Mouse (Mus musculus): ENCODE data around the gene Lef1. TPM values are rescaled to one million over a fixed set of nuclear protein-coding genes. Genes with fewer than 3 reads are reported as not detected.

Lef1 gene
- total RNA-seq, 1 experiment: 11.1 TPM

DNA sequence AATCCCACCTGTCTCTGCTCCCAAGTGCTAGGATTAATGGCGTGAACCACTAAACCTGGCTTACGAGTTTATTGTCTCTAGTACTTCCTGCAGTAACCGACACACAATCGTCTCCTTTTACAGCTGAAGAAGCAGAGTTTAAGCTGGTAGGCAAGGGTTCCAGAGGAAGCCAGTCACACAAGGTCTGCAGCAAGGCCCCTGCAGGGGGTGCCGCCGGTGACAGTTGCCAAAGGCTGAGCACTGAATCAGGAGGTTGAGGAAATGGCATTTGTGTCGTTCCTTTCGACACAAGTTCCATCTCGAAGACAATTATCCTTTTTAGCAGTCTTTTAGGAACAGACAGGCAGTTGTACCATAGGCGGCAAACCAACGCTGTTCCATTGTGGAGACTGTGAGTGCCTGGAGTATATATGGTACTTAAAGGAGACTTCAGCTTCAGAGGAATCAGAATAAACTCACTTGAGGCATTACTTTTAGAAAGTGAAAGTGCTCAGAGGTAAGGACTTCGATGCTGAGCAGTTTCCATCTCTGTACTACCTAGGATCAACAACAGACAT, 49.0 kb downstream of the Lef1 start:
- Histone ChIP-seq H3K36me3 (ENCODE audit: control insufficient read depth, insufficient read depth, low read length, poor library complexity, severe bottlenecking) (no peaks in the 10 kb centered on the region; the same call in 1 of the 2 replicates), H3K4me3 (ENCODE audit: insufficient read depth in 1 of 2, low read depth in 1 of 2, low read length in 2 of 2, poor library complexity in 1 of 2, severe bottlenecking in 1 of 2) (no peak overlapping the region), H3K4me1 (ENCODE audit: control insufficient read depth in 2 of 2, insufficient read depth in 2 of 2, low read length in 2 of 2, poor library complexity in 1 of 2) (peaks cover 0 to 9% of the 10 kb centered on the region in 2 experiments; a peak in 2 of 4 replicates), H3K27ac (ENCODE audit: insufficient read depth, low read depth, low read length, poor library complexity, severe bottlenecking) (no peak overlapping the region), H3K9me3 (ENCODE audit: control insufficient read depth, insufficient read depth, low read depth, low read length) (no peaks in the 10 kb centered on the region), H3K9ac (ENCODE audit: insufficient read depth, low read depth, low read length, poor library complexity, severe bottlenecking) (no peak overlapping the region)
- no peak for DNase-seq (ENCODE audit: low read depth, low spot score)
- TF ChIP-seq MAFK (IDR thresholded peaks at IDR 0.05; ENCODE audit: insufficient read depth, low read depth, low read length) (no peak), ZNF384 (IDR thresholded peaks at IDR 0.05; ENCODE audit: low read depth, low read length) (no peak), HCFC1 (IDR thresholded peaks at IDR 0.05; ENCODE audit: borderline replicate concordance, insufficient read depth, low read length) (no peak), CHD2 (IDR thresholded peaks at IDR 0.05; ENCODE audit: low read depth, low read length) (no peak), ZC3H11A (IDR thresholded peaks at IDR 0.05; ENCODE audit: borderline replicate concordance, low read depth, low read length) (no peak)
- in situ Hi-C loops (cut with MboI; ENCODE audit: low sequenced_read_pairs in 2 of 2, unreplicated experiment in 2 of 2): no loop called here

DNA sequence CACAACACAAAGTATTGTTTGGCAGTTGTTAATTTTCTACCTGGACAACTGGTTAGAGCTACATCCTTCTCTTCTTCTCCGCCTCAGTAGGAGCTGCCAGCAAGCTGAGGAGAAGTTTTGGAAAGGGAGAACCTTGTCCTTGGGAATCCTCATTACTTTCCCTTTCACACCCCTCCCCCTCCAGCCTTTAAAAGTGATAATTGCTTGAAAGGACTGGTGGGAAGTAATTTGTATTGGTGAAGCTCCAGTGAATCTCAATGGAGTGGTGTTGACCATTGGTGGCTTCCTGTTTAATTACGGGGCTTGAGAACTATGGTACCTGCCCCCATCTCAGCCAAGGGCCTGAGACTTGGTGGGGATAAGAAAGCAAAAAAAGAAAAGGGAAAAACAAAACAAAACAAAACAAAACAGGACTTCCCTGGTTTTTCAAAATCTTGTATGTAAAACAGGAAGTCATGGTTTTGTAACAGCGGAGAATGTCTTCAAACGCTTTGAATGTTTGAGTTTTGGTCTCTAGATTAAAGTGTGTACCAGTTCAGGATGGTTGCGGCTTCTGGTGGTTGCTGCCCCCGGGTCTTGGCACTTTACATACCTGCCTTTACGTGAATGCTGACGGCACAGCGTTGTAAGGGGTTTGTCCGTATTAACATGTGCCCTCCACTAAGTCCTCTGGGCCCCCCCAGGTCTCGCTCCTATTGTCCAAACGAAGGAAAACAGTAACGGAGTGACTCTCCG, 49.8 kb downstream of the Lef1 start:
- Histone ChIP-seq H3K4me3 (ENCODE audit: insufficient read depth in 1 of 2, low read depth in 1 of 2, low read length in 2 of 2, poor library complexity in 1 of 2, severe bottlenecking in 1 of 2) (no peak overlapping the region), H3K27ac (ENCODE audit: insufficient read depth, low read depth, low read length, poor library complexity, severe bottlenecking) (no peak overlapping the region), H3K9ac (ENCODE audit: insufficient read depth, low read depth, low read length, poor library complexity, severe bottlenecking) (no peak overlapping the region), H3K9me3 (ENCODE audit: control insufficient read depth, insufficient read depth, low read depth, low read length) (no peaks in the 10 kb centered on the region), H3K4me1 (ENCODE audit: control insufficient read depth in 2 of 2, insufficient read depth in 2 of 2, low read length in 2 of 2, poor library complexity in 1 of 2) (peaks cover 0 to 9% of the 10 kb centered on the region in 2 experiments; a peak in 2 of 4 replicates), H3K36me3 (ENCODE audit: control insufficient read depth, insufficient read depth, low read length, poor library complexity, severe bottlenecking) (no peaks in the 10 kb centered on the region; the same call in 1 of the 2 replicates)
- DNase-seq (ENCODE audit: low read depth, low spot score): no peak
- no peak for TF ChIP-seq MAFK (IDR thresholded peaks at IDR 0.05; ENCODE audit: insufficient read depth, low read depth, low read length)
- TF ChIP-seq CHD2 (IDR thresholded peaks at IDR 0.05; ENCODE audit: low read depth, low read length): no peak
- no peak for TF ChIP-seq HCFC1 (IDR thresholded peaks at IDR 0.05; ENCODE audit: borderline replicate concordance, insufficient read depth, low read length)
- TF ChIP-seq ZC3H11A (IDR thresholded peaks at IDR 0.05; ENCODE audit: borderline replicate concordance, low read depth, low read length): no peak
- no peak for TF ChIP-seq ZNF384 (IDR thresholded peaks at IDR 0.05; ENCODE audit: low read depth, low read length)
- in situ Hi-C loops (cut with MboI; ENCODE audit: low sequenced_read_pairs in 2 of 2, unreplicated experiment in 2 of 2): no loop called here

DNA sequence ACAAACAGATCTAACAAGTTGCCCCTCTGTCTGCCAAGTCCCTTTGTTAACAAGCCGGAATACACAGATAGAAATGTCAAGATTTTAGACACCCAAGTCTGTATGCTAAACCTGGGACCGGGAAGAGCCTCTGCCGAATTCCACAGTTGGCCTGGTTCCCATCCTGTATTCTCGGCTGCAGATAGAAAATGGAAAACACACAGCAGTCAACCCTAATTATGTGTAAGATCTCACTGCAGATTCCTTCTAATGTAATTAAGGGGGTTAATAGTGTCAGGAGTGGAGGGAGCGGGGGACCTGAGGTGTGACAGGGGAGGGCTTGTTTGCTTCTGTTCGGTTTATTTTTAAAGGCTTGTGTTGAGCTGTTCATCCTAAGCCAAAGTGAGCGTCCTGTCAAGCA, 50.6 kb downstream of the Lef1 start:
- Histone ChIP-seq H3K27ac (ENCODE audit: insufficient read depth, low read depth, low read length, poor library complexity, severe bottlenecking) (no peak overlapping the region), H3K4me3 (ENCODE audit: insufficient read depth in 1 of 2, low read depth in 1 of 2, low read length in 2 of 2, poor library complexity in 1 of 2, severe bottlenecking in 1 of 2) (no peak overlapping the region), H3K9me3 (ENCODE audit: control insufficient read depth, insufficient read depth, low read depth, low read length) (no peaks in the 10 kb centered on the region), H3K36me3 (ENCODE audit: control insufficient read depth, insufficient read depth, low read length, poor library complexity, severe bottlenecking) (no peaks in the 10 kb centered on the region; the same call in 1 of the 2 replicates), H3K9ac (ENCODE audit: insufficient read depth, low read depth, low read length, poor library complexity, severe bottlenecking) (no peak overlapping the region), H3K4me1 (ENCODE audit: control insufficient read depth in 2 of 2, insufficient read depth in 2 of 2, low read length in 2 of 2, poor library complexity in 1 of 2) (peaks cover 0 to 6% of the 10 kb centered on the region in 2 experiments; a peak in 2 of 4 replicates)
- in situ Hi-C loops (cut with MboI; ENCODE audit: low sequenced_read_pairs in 2 of 2, unreplicated experiment in 2 of 2): no loop called here
- DNase-seq (ENCODE audit: low read depth, low spot score): no peak
- TF ChIP-seq HCFC1 (IDR thresholded peaks at IDR 0.05; ENCODE audit: borderline replicate concordance, insufficient read depth, low read length) (no peak), MAFK (IDR thresholded peaks at IDR 0.05; ENCODE audit: insufficient read depth, low read depth, low read length) (no peak), ZC3H11A (IDR thresholded peaks at IDR 0.05; ENCODE audit: borderline replicate concordance, low read depth, low read length) (no peak), ZNF384 (IDR thresholded peaks at IDR 0.05; ENCODE audit: low read depth, low read length) (no peak), CHD2 (IDR thresholded peaks at IDR 0.05; ENCODE audit: low read depth, low read length) (no peak)

DNA sequence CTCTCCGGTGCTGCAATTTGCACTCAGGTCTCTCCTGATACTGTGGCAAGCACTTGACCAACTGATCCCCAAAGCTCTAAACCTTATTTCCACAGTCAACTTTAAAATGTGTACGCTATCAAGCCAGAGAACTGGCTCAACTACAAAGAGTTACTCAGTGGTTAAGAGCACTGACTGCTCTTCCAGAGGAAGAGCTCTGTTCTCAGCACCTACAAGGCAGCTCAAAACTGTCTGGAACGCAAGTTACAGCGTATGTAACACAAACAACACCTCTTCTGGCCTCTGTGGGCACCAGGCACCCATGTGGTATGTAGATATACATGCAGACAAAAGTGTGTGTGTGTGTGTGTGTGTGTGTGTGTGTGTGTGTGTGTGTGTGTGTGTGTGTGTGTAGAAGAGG, 57.5 kb downstream of the Lef1 start:
- in situ Hi-C loops (cut with MboI; ENCODE audit: low sequenced_read_pairs in 2 of 2, unreplicated experiment in 2 of 2): no loop called here
- DNase-seq (ENCODE audit: low read depth, low spot score): no peak
- no peak overlapping the region for H3K4me3 ChIP-seq (ENCODE audit: insufficient read depth in 1 of 2, low read depth in 1 of 2, low read length in 2 of 2, poor library complexity in 1 of 2, severe bottlenecking in 1 of 2)
- no peaks in the 10 kb centered on the region for H3K4me1 ChIP-seq (ENCODE audit: control insufficient read depth in 2 of 2, insufficient read depth in 2 of 2, low read length in 2 of 2, poor library complexity in 1 of 2)
- TF ChIP-seq MAFK (IDR thresholded peaks at IDR 0.05; ENCODE audit: insufficient read depth, low read depth, low read length) (no peak), CHD2 (IDR thresholded peaks at IDR 0.05; ENCODE audit: low read depth, low read length) (no peak), ZC3H11A (IDR thresholded peaks at IDR 0.05; ENCODE audit: borderline replicate concordance, low read depth, low read length) (no peak), HCFC1 (IDR thresholded peaks at IDR 0.05; ENCODE audit: borderline replicate concordance, insufficient read depth, low read length) (no peak), ZNF384 (IDR thresholded peaks at IDR 0.05; ENCODE audit: low read depth, low read length) (no peak)
- no peaks in the 10 kb centered on the region; the same call in 1 of the 2 replicates for H3K36me3 ChIP-seq (ENCODE audit: control insufficient read depth, insufficient read depth, low read length, poor library complexity, severe bottlenecking)
- no peak overlapping the region for H3K9ac ChIP-seq (ENCODE audit: insufficient read depth, low read depth, low read length, poor library complexity, severe bottlenecking)
- no peaks in the 10 kb centered on the region for H3K9me3 ChIP-seq (ENCODE audit: control insufficient read depth, insufficient read depth, low read depth, low read length)
- H3K27ac ChIP-seq (ENCODE audit: insufficient read depth, low read depth, low read length, poor library complexity, severe bottlenecking): no peak overlapping the region

All from ES-E14 (cell line).